Mouse (Mus musculus) midbrain, postnatal 0 days (tissue): ENCODE measurements around the gene Kcnn1. TPM values are rescaled to one million over a fixed set of nuclear protein-coding genes. Genes with fewer than 3 reads are reported as not detected.

Source experiments
- ATAC-seq: fragments of 200-750 bp; cut with Nextera tagmentation; 2 replicates; pipeline ENCODE4 v1.8.0; 2017; ENCODE audit warnings: moderate number of reproducible peaks, mild to moderate bottlenecking, moderate TSS enrichment, moderate library complexity; ENCODE audit not compliant: low FRiP score
- DNase-seq: peaks from one replicate; pipeline ENCODE4 v3.0.0-alpha.2; 2015; ENCODE audit warnings: low spot score
- H3K27ac ChIP-seq: fragments of 300-500 bp; sonication (generic); 2 replicates; pipeline ENCODE4 v1.5.1; 2014; ENCODE audit warnings: low read depth, mild to moderate bottlenecking, low read length, mixed read lengths
- H3K27me3 ChIP-seq: fragments of 300-500 bp; sonication (generic); 2 replicates; pipeline ENCODE4 v1.6.1; 2014; ENCODE audit warnings: low read length, control low read depth, mixed read lengths; ENCODE audit not compliant: insufficient read depth
- H3K36me3 ChIP-seq: fragments of 300-500 bp; sonication (generic); 2 replicates; pipeline ENCODE4 v1.6.1; 2014; ENCODE audit warnings: low read length, control low read depth, mixed read lengths; ENCODE audit not compliant: insufficient read depth
- H3K4me1 ChIP-seq: fragments of 300-500 bp; sonication (generic); 2 replicates; pipeline ENCODE4 v1.6.1; 2014; ENCODE audit warnings: mild to moderate bottlenecking, control low read depth, antibody characterized with exemption, low read length, mixed read lengths; ENCODE audit not compliant: insufficient read depth
- H3K4me2 ChIP-seq: fragments of 300-500 bp; sonication (generic); 2 replicates; pipeline ENCODE4 v1.6.1; 2014; ENCODE audit warnings: low read depth, mild to moderate bottlenecking, low read length, mixed read lengths; ENCODE audit not compliant: poor library complexity, severe bottlenecking
- H3K4me3 ChIP-seq: fragments of 300-500 bp; sonication (generic); 2 replicates; pipeline ENCODE4 v1.5.1; 2014; ENCODE audit warnings: low read depth, mild to moderate bottlenecking, low read length, moderate library complexity
- H3K9ac ChIP-seq: fragments of 300-500 bp; sonication (generic); replicated peaks from 2 replicates; pipeline ENCODE4 v1.6.1; 2014; ENCODE audit warnings: mild to moderate bottlenecking, low read length, moderate library complexity, mixed read lengths; ENCODE audit not compliant: poor library complexity, severe bottlenecking
- H3K9me3 ChIP-seq: fragments of 300-500 bp; sonication (generic); 2 replicates; pipeline ENCODE4 v1.6.1; 2016; ENCODE audit warnings: low read length, control low read depth
- CTCF ChIP-seq: IDR thresholded peaks from 2 replicates; pipeline ENCODE4 v1.5.1; 2016; ENCODE audit warnings: antibody characterized with exemption, mild to moderate bottlenecking
- WGBS: fragments of 180-500 bp; shearing (Covaris S2); extraction: QIAGEN DNeasy Blood & Tissue Kit; methylation state at CpG from one replicate; pipeline ENCODE4 v1.1.7; 2014; 5-methylcytosine and 5-hydroxymethylcytosine counted together
- polyA plus RNA-seq: library from polyadenylated mRNA; unstranded; fragments of >200 nt; fragmentation: Nextera tagmentation; extraction: Ambion mirVana; gene quantifications from 2 replicates; pipeline ENCODE4 v1.2.1, GENCODE M21; 2015
- total RNA-seq: library from RNA; depleted of rRNA; stranded (reverse); fragments of >200 nt; gene quantifications from 2 replicates; pipeline ENCODE4 v1.2.3, GENCODE M21; 2014; rRNA removed

The Kcnn1 gene
- total RNA-seq: 32.5 and 32.8 TPM in 2 replicates
- polyA plus RNA-seq: 10.0 and 10.3 TPM in 2 replicates

DNA sequence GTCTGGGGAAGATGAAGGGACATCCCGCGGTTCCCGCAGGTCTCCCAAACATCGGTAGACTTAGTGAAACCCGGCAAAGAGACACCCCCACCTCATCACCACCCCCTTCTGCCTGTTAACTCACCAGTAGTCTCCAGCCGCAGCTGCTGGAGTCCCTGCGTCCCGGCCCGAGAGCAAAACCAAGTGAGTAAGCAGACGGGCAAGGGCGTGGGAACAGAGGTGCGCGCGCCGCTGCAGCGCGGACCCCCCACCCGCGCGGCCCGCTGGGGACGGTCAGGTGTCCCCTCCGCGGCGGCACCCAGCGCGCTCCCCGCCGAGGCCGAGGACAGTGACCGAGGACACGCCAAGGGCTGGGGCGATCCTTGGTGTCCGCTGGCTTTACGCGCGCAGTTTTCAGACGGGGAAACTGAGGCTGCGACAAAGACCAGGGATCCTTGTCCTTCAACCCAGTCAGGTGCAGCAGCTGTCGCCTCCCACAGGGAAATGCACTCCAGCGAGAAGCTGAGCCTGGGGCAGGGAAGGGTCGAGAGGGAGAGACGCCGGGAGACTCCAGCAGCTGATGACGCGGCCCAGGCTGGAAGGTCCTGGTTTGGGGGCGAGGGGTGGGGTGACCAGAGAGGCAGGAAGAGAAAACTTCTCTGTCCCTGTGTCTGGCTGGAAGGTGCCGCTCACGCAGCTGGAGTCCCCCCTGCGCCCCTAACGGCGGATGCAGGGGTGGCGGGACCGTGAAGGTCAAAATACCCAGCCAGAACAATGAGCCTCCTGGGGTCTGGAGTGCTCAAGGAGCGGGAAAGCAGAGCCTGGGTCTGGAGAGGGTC lies at the start of gene Kcnn1:
Gene Kcnn1, minus strand, starts transcription at position 435 of the 818 bp plus-strand sequence.
- no peaks in the 10 kb centered on the region for H3K27me3 ChIP-seq
- TF ChIP-seq CTCF: peak; percentile 60
- WGBS: 1% methylated on average over 55 of the region's 55 CpGs
- H3K4me1 ChIP-seq: peaks cover 11% of the 10 kb centered on the region
- H3K36me3 ChIP-seq: peaks cover 3% of the 10 kb centered on the region; the same call in 1 of the 2 replicates
- no peaks in the 10 kb centered on the region for H3K9me3 ChIP-seq
- peak within 1 kb of the TSS; percentile 97 for H3K4me2 ChIP-seq
- no peak for DNase-seq
- no peak for ATAC-seq
- peak within 1 kb of the TSS; percentile 33; the same call in 1 of the 2 replicates for H3K27ac ChIP-seq
- peak within 1 kb of the TSS; percentile 51 for H3K4me3 ChIP-seq
- peak within 1 kb of the TSS; percentile 51 for H3K9ac ChIP-seq

DNA sequence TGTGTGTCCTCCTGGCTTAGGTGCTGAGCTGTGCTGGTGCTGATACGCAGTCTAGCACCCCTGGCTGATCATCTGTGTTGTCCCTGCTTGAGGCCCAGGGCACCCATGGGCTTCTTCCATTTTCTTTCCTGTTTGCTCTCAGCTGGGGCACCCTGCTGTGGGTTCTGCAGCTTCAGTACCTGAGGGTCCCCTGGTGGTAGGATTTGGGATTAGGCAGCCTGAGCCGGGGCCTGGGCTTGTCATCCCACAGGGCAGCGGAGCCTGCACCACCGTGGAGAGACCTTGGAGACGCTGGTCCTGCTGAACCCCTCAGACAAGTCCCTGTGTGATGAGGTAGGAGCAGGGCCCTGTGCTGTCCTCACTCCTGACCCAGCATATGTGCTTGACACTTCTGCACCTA lies 48.5 kb upstream of the Kcnn1 start:
- no peaks in the 10 kb centered on the region for H3K27me3 ChIP-seq
- H3K27ac ChIP-seq: no peak overlapping the region
- 69% methylated on average over 5 of the region's 5 CpGs for WGBS

GRCm38 (mm10) chr8:70907518-70907917 lies 44.5 kb upstream of the Kcnn1 start:
- no peak overlapping the region for H3K9ac ChIP-seq
- H3K36me3 ChIP-seq: peaks cover 15% of the 10 kb centered on the region
- DNase-seq (no peak), ATAC-seq (no peak)
- H3K4me3 ChIP-seq: no peak overlapping the region
- no peak overlapping the region for H3K27ac ChIP-seq
- WGBS: 93% methylated on average over 2 of the region's 2 CpGs
- H3K4me1 ChIP-seq: peaks cover 3% of the 10 kb centered on the region; the same call in 1 of the 2 replicates
- no peak overlapping the region for H3K4me2 ChIP-seq
- no peaks in the 10 kb centered on the region for H3K9me3 ChIP-seq
- 0 out of 2 replicates have a peak, but pooled peaks cover 2% of the 10 kb centered on the region for H3K27me3 ChIP-seq
- TF ChIP-seq CTCF: no peak

More for the DNA sequence above, 48.5 kb upstream of the Kcnn1 start:
- Histone ChIP-seq H3K9ac (no peak overlapping the region), H3K36me3 (peaks cover 55% of the 10 kb centered on the region), H3K9me3 (no peaks in the 10 kb centered on the region), H3K4me1 (peaks cover 3% of the 10 kb centered on the region; the same call in 1 of the 2 replicates), H3K4me2 (no peak overlapping the region), H3K4me3 (no peak overlapping the region)
- peak; percentile 42; the same call in 1 of the 2 replicates for TF ChIP-seq CTCF
- DNase-seq (no peak), ATAC-seq (no peak)

DNA sequence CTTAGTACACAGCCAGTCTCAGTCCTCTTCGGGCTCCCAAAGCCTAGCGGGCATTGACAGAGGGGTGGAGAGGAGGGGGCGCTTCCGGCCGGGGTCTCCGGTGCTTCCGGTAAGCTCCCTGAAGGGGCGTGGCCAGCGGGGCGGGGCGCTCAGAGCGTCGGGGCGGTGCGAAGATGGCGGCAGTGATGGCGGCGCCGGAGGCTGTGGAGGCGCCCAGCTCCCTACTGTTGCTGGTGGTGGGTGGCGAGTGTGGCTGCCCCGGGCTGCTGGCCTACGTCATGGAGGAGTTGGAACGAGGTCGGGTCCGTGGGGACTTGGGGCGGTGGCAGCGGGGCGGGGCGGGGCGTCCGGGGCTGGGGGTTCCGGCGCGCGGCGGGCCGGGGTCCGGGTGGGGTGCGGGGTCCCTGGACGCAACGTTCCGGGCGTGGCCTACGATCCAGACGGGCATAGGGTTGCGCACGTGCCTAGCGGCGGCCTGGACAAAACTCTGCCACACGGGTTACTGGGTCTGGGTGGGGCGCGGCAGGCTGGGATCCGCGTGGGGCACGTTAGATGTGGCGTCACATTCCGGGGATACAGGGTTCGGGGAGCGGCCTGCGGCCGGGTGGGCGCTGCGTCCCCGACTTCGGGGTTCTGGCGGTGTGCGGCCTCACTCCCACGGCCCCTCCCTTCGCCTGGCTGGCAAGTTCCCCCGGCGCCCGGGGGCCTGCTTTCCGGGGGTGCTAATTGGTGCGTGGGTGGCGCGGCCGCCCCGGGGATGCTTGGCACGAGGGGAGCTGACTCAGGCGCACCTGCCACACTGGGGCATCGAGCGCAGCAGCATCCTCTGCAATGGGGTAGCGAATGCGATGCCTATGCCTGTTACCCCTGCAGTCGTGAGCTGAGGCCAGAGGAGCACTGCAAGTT lies 43.0 kb upstream of the Kcnn1 start, which contains the start of gene Map1s:
Gene Map1s, plus strand, starts transcription at position 102 of the 906 bp plus-strand sequence.
- H3K4me2 ChIP-seq: peak within 1 kb of the TSS; percentile 92
- peak within 1 kb of the TSS; percentile 89 for H3K9ac ChIP-seq
- H3K9me3 ChIP-seq: no peaks in the 10 kb centered on the region
- H3K27me3 ChIP-seq: 0 out of 2 replicates have a peak, but pooled peaks cover 4% of the 10 kb centered on the region
- peaks cover 3% of the 10 kb centered on the region; the same call in 1 of the 2 replicates for H3K4me1 ChIP-seq
- H3K27ac ChIP-seq: peak within 1 kb of the TSS; percentile 91
- peak; percentile 93 for DNase-seq
- H3K4me3 ChIP-seq: peak within 1 kb of the TSS; percentile 88
- ATAC-seq: peak; percentile 95
- 0 out of 2 replicates have a peak, but pooled peaks cover 4% of the 10 kb centered on the region for H3K36me3 ChIP-seq
- under 1% methylated on average over 68 of the region's 86 CpGs for WGBS
- peak; percentile 25; the same call in 1 of the 2 replicates for TF ChIP-seq CTCF

GRCm38 (mm10) chr8:70905463-70905830 lies 42.4 kb upstream of the Kcnn1 start:
- Histone ChIP-seq H3K4me3 (peak overlapping the region; percentile 88), H3K27ac (peak overlapping the region; percentile 91), H3K9me3 (no peaks in the 10 kb centered on the region), H3K27me3 (0 out of 2 replicates have a peak, but pooled peaks cover 4% of the 10 kb centered on the region), H3K36me3 (no peaks in the 10 kb centered on the region), H3K4me1 (peaks cover 3% of the 10 kb centered on the region; the same call in 1 of the 2 replicates), H3K9ac (peak overlapping the region; percentile 89), H3K4me2 (peak overlapping the region; percentile 92)
- no peak for DNase-seq
- peak; percentile 35 for ATAC-seq
- WGBS: 13% methylated on average over 8 of the region's 8 CpGs
- no peak for TF ChIP-seq CTCF
